Mouse (Mus musculus) layer of hippocampus, adult 18-20 months (tissue): Measurements from ENCODE around the gene Nfe2l3. TPM values are rescaled to one million over a fixed set of nuclear protein-coding genes. Genes with fewer than 3 reads are reported as not detected.

Experiments
- DNase-seq, 2 experiments: peaks; one replicate each; pipeline ENCODE4 v3.0.0; 2022; ENCODE audit warnings: low spot score in 2 of 2
- total RNA-seq, 2 experiments: library from RNA; stranded (reverse); gene quantifications; 2 replicates each; pipeline ENCODE4 v1.2.3; 2021

The Nfe2l3 gene
- total RNA-seq, 2 experiments from 2014 or later, result 3.2 to 3.7 TPM

GRCm38 (mm10) chr6:51442191-51442835 is 9.8 kb downstream of the Nfe2l3 start:
- DNase-seq, result no peak

GRCm38 (mm10) chr6:51452927-51453503 is 20.5 kb downstream of the Nfe2l3 start:
- no peak for DNase-seq

- no peak for DNase-seq
Measured at GRCm38 (mm10) chr6:51454949-51455348, 22.5 kb downstream of the Nfe2l3 start.

DNA sequence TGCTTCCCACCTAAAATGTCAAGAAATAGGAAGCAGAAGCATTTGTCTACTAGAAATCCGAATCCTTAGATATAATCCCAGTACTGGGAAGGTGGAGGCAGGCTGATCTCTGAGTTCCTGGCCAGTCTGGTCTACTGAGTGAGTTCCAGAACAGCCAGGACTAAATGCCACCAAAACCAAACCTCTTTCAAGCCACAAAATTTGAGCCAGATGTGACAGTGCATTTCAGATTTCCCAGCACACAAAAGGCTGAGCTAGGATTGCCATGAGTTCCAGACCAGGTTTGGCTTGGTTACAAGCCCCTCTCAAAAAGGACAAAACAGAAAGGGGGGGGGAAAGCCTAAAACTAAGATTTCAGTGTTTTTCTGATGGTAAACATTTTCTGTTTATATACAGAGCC is 23.7 kb downstream of the Nfe2l3 start:
- DNase-seq, result no peak

DNA sequence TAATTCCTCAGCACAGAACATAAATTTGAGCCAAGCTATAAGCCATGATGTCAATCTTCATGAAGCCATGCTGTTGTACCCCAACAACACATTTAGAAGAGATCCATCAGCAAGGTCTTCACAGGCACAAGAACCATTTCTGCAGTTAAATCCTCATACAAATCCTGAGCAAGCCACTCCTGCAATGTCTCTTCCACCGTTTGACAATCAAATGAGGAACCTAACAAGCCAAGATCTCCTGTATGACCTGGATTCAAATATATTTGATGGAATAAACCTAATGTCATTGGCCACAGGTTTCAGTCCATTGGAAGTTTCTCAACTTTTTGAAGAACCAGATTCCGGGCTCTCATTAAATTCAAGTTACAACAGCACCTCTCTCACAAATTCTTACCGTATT is 24.8 kb downstream of the Nfe2l3 start:
- DNase-seq, result no peak

- no peak for DNase-seq
Measured at GRCm38 (mm10) chr6:51457770-51458387, 25.4 kb downstream of the Nfe2l3 start.

- DNase-seq, result no peak
Measured at GRCm38 (mm10) chr6:51458925-51459312, 26.4 kb downstream of the Nfe2l3 start.

DNA sequence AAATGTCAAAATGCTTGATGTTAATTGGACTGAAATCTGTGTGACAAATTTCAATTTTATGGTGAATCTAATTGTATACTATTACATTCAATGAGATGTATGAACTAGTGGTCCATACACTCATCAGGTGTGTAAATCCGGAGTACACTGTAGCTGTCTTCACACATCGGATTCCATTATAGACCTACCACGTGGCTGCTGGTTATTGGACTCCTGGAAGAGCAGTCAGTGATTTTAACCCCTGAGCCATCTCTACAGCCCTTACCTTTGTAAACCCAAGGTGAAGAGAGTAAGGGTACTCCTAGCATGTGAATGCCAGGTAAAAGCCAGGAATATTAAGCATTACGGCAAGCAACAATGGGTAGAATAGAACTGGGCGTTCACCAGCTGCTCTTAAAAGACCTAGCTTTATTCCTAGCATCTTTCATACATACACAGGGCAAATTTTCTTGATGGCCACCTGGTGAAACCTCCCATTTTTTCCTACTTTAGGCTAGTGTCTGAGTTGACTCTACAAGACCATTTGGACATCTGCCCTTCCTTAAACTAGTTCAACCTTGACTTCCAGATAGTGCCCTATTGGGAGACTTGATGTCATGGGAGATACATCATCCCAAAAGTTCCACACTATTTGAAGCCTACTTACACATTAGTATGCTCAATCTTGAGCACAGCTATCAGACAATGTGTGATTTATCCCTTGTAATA is 27.0 kb downstream of the Nfe2l3 start:
- no peak for DNase-seq

GRCm38 (mm10) chr6:51460021-51460360 is 27.5 kb downstream of the Nfe2l3 start:
- no peak for DNase-seq

GRCm38 (mm10) chr6:51460363-51460762 is 27.9 kb downstream of the Nfe2l3 start:
- DNase-seq, result no peak

GRCm38 (mm10) chr6:51467649-51468048 is 35.2 kb downstream of the Nfe2l3 start:
- no peak for DNase-seq

DNA sequence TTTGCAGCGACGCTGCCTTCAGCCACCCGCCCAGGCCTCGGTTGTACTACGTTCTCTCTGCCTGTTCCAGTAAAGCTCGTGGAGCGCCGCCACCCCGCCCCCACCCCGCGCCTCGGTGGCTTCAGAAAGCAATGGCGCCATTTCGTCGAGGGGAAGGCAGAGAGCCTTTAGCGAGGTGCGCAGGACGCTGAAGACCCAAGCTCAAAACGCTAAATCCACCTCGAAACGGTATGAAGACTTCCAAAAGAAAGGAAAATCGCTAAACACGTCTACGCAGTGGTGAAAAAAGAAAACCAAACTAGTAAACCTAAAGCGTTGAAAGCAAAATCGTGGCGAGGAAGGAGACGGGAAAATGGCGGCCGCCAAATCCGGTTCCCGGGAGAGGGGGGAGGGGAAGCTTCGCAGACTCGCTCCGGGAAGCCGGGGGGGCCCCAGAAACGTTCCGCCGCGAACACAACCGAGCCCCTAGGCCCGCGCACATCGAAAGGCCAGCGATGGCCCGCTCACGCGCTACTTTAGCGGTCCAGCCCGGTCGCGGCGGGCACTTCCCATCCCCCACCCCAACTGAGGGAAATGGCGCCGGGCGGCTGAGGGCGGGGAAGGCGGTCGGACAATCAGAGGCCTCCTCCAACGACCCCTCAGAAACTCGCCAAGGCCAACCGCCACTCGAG is 36.6 kb downstream of the Nfe2l3 start:
- DNase-seq, result peak; percentile 45 to 82

- DNase-seq, result peak; percentile 97 to 100
Measured at GRCm38 (mm10) chr6:51469715-51470310, 37.3 kb downstream of the Nfe2l3 start, which contains the start of gene Hnrnpa2b1. Hnrnpa2b1 (minus strand) TSS chr6:51469894.

GRCm38 (mm10) chr6:51470311-51471178 is 38.1 kb downstream of the Nfe2l3 start, which contains the start of gene Cbx3:
Cbx3 (plus strand) TSS chr6:51470360.
- peak; percentile 73 to 86 for DNase-seq

DNA sequence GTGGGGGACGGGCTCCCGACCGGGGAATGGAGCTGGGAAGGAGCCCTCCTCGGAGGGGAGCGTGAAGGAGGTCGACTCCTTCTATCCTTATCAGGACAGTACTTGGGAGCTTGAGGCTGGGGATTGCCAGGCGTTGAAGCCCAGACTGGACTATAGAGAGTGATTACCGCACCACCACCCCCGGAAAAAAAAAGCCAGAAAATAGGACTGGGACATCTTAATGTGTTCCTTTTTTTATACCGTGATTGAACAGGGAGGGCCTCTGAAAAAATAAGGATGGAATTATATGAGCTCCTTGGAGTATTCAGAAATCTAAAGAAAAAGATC is 38.7 kb downstream of the Nfe2l3 start:
- no peak for DNase-seq

- DNase-seq, result no peak
Measured at GRCm38 (mm10) chr6:51471782-51472181, 39.3 kb downstream of the Nfe2l3 start.

DNA sequence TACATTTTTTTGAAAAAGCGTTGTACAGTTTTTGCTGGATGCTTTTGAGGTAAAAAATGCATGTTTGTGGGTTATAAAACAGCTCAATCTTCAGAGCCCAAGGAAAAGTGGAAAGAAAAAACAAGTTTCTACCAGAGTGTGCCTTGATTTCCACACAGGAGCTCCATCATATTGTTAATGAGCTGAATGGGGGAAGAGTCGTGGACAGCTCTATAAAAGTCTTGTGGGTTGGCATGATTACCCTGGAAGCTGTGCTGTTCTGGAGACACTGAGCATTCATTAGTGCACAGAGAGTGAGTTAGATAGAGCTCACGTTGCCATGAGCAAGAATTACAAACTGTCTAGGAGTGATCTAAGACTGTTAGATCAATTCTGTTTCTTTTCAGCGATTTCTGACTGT is 39.7 kb downstream of the Nfe2l3 start:
- no peak for DNase-seq

DNA sequence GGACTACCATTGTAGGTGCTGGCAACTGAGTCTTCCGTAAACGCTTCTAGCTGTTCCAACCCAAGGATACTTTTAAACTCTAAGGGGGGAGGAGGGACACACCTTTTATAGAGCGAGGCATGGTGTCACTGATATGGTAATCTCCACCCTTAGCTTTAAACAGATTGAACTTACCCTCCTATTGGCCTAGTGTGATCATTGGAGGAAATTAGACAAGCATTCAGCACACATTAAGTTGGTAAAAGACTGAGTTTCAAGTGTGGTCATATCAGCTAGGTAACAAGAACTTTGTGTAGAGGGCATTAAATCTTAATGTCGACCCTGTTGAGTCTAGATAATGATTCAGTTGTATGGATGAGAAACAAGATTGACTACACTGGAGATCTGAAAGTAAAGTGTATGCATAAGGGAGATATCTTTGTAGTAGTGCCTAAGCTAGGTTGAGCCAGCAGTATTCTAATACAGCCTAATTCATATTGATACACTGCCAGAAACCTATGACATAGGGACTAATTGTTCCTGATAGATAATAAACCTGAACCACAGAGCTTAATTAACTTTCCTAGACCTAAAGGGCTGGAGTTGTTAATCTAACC is 46.8 kb downstream of the Nfe2l3 start:
- no peak for DNase-seq

GRCm38 (mm10) chr6:51481548-51481947 is 49.1 kb downstream of the Nfe2l3 start:
- no peak for DNase-seq

DNA sequence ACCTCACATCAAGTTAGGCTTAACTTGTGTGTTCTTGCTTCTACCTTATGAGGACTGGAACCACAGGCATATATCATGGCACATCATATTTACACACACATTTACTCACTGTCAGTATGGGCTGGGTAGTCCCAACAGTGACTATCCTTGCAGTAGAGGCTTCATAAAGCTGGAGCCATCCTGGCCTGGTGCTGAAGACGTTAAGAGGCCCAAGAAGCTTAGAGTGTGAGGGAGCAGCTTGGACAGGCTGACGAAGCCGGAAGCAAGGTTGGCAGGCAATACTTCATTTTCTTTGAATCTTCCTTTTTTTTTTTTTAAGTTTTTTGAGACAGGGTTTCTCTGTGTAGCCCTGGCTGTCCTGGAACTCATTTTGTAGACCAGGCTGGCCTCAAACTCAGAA is 51.4 kb downstream of the Nfe2l3 start:
- DNase-seq, result no peak
